Mouse (Mus musculus): ENCODE measurements around the gene F2rl2.

The F2rl2 gene

GRCm38 (mm10) chr13:95696654-95697163, at the start of gene F2rl2:
TSS of gene F2rl2 (plus strand) at chr13:95696853.
- no peak for DNase-seq (ENCODE audit: extremely low spot score, low spot score)

GRCm38 (mm10) chr13:95647248-95647647, 49.4 kb upstream of the F2rl2 start:
- DNase-seq (ENCODE audit: extremely low spot score, low spot score) = no peak

- DNase-seq (ENCODE audit: extremely low spot score, low spot score) = no peak
Observed at GRCm38 (mm10) chr13:95649941-95650340, 46.7 kb upstream of the F2rl2 start.

GRCm38 (mm10) chr13:95651870-95652668, 44.6 kb upstream of the F2rl2 start:
- DNase-seq (ENCODE audit: extremely low spot score, low spot score) = no peak

GRCm38 (mm10) chr13:95653696-95654095, 43.0 kb upstream of the F2rl2 start:
- no peak for DNase-seq (ENCODE audit: extremely low spot score, low spot score)

- no peak for DNase-seq (ENCODE audit: extremely low spot score, low spot score)
Observed at GRCm38 (mm10) chr13:95655284-95655683, 41.4 kb upstream of the F2rl2 start.

- no peak for DNase-seq (ENCODE audit: extremely low spot score, low spot score)
Observed at GRCm38 (mm10) chr13:95657171-95657570, 39.5 kb upstream of the F2rl2 start.

- no peak for DNase-seq (ENCODE audit: extremely low spot score, low spot score)
Observed at GRCm38 (mm10) chr13:95659432-95659831, 37.2 kb upstream of the F2rl2 start.

GRCm38 (mm10) chr13:95663834-95664233, 32.8 kb upstream of the F2rl2 start:
- DNase-seq (ENCODE audit: extremely low spot score, low spot score) = no peak

- no peak for DNase-seq (ENCODE audit: extremely low spot score, low spot score)
Observed at GRCm38 (mm10) chr13:95665644-95666356, 30.9 kb upstream of the F2rl2 start.

GRCm38 (mm10) chr13:95667260-95667659, 29.4 kb upstream of the F2rl2 start:
- no peak for DNase-seq (ENCODE audit: extremely low spot score, low spot score)

- DNase-seq (ENCODE audit: extremely low spot score, low spot score) = no peak
Observed at GRCm38 (mm10) chr13:95670534-95670933, 26.1 kb upstream of the F2rl2 start.

- no peak for DNase-seq (ENCODE audit: extremely low spot score, low spot score)
Observed at GRCm38 (mm10) chr13:95671108-95671897, 25.4 kb upstream of the F2rl2 start.

- DNase-seq (ENCODE audit: extremely low spot score, low spot score) = no peak
Observed at GRCm38 (mm10) chr13:95672372-95672771, 24.3 kb upstream of the F2rl2 start.

- no peak for DNase-seq (ENCODE audit: extremely low spot score, low spot score)
Observed at GRCm38 (mm10) chr13:95679078-95679477, 17.6 kb upstream of the F2rl2 start.

- DNase-seq (ENCODE audit: extremely low spot score, low spot score) = no peak
Observed at GRCm38 (mm10) chr13:95679491-95679941, 17.1 kb upstream of the F2rl2 start.

- no peak for DNase-seq (ENCODE audit: extremely low spot score, low spot score)
Observed at GRCm38 (mm10) chr13:95684656-95685244, 11.9 kb upstream of the F2rl2 start.

- DNase-seq (ENCODE audit: extremely low spot score, low spot score) = no peak
Observed at GRCm38 (mm10) chr13:95685736-95686135, 10.9 kb upstream of the F2rl2 start.

GRCm38 (mm10) chr13:95688576-95688975, 8.1 kb upstream of the F2rl2 start:
- no peak for DNase-seq (ENCODE audit: extremely low spot score, low spot score)

- no peak for DNase-seq (ENCODE audit: extremely low spot score, low spot score)
Observed at GRCm38 (mm10) chr13:95692201-95692600, 4.5 kb upstream of the F2rl2 start.

GRCm38 (mm10) chr13:95696120-95696653, 466 bp upstream of the F2rl2 start:
- DNase-seq (ENCODE audit: extremely low spot score, low spot score) = no peak
